Mouse (Mus musculus) megakaryocyte-erythroid progenitor cell, adult 5-6 weeks (primary cell): ENCODE data around the gene Nr1i2. TPM values are rescaled to one million over a fixed set of nuclear protein-coding genes. Genes with fewer than 3 reads are reported as not detected.
"Not testable (repeated sequence)": the region's sequence is repeated elsewhere in the genome, so short reads cannot be mapped to it uniquely, and the experiment has no call there.

Experiments used
- ATAC-seq: replicated peaks from 2 replicates; pipeline ENCODE4 v1.8.0; 2016; ENCODE audit warnings: mild to moderate bottlenecking, inconsistent platforms; ENCODE audit not compliant: severe bottlenecking, poor library complexity, low FRiP score, low TSS enrichment
- total RNA-seq, 2 experiments: library from RNA; stranded (forward) in 1 of 2; stranded (reverse) in 1 of 2; fragments of 200-1000, 215-1000 nt in 1 of 2; fragments of >200 nt in 1 of 2; fragmentation: Nextera tagmentation in 1 of 2; gene quantifications; 2 replicates each; pipeline ENCODE4 v1.2.3; 2014 to 2017

Nr1i2 gene
- total RNA-seq, 2 experiments from 2014 or later, result not detected

DNA sequence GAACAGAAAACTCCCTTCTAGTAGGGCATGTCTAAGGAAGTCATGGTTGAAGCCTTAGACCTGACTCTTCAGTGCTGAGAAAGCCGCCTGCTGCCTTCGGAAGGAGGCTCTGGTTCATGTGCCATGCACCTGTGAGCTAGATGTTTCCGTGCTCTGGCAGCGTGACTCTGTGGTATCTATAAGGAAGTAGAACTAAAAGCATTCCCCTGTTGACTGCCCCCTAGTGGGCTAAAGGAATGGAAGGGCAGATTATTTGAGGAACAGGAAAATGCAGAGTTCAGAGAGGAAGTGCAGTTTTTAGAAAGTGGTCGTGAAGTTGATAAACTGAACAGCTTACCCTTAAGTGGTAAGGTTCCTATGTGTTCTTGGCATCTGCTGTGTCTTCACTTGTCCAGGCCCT is 54.9 kb downstream of the Nr1i2 start:
- ATAC-seq, result peak; percentile 82

DNA sequence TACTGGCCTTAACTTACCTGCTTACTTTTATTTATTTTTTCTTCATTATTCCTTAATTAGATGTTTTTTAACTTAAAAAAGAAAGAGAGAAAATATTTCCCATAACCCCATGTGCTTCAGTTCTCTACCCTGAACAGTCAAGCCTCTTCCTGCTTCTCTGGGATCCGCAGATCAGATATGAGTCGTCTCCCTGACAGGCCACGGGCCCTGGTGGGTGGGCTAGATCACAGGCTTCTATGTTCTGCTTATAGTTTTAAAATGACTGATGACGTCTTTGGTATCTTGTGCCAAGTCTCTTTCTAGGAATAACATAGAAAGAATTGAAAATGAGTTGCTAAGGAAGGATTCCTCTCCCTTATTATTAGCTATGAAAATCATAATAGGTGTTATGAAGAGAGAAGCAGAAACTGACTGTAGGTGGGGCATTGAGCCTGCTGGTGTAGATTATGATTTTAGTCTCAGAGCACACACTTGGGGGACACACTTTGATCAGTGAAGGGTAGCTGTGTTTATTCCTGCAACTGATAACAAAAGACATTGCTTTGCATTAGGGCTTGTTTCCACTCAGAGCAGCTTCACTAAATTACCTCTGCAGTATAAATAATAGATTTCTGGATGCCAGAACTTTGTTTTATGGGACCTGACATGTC is 57.6 kb downstream of the Nr1i2 start:
- peak; percentile 58; the same call in 1 of the 2 replicates for ATAC-seq

DNA sequence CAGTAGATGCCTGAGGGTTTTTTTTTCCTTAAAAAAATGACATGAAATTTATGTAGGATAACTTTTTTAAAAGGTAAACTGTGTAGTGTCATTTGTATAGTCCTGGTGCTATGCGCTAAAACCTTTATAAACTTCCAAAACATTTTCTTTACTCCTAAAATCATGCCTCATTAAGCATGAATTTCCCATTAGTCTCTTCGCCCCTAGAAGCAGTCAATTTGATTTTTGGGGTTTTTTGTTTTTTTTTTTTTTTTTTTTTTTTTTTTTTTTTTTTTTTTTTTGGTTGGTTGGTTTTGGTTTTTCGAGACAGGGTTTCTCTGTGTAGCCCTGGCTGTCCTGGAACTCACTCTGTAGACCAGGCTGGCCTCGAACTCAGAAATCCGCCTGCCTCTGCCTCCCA is 72.1 kb downstream of the Nr1i2 start:
- ATAC-seq, result not testable (repeated sequence)

DNA sequence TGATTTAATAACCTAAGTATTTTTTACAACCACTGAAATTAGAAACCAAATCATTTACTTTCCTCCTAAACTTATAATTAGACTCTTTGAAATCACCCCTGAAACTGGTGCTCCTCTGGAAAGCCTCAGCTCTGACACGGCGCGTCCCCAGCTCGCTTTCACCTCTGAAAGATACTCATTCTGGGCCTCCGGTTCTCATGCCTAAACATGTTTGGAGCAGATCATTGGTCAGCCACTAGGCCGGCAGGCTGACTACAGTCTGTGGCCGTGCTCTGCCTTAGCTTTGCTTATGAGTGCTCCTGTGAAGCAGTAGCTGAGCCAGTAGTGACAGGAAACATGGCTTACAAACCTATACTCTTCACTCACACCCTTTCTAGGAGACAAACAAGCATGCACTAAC is 89.4 kb downstream of the Nr1i2 start:
- ATAC-seq, result no peak

Other genes with a start within 250 kb of the Nr1i2 start
- 34.1 and 54.9 TPM in 2 replicates for gene Gsk3b, start 205.8 kb downstream of the Nr1i2 start, total RNA-seq (2014; fragmentation: Nextera tagmentation)
- gene Gsk3b, start 205.8 kb downstream of the Nr1i2 start, total RNA-seq (2017), result 31.8 and 44.1 TPM in 2 replicates
- gene Maats1, start 47.3 kb upstream of the Nr1i2 start, total RNA-seq (2014; fragmentation: Nextera tagmentation), result not detected in 2 replicates
- 0.04 and 0.66 TPM in 2 replicates for gene Maats1, start 47.3 kb upstream of the Nr1i2 start, total RNA-seq (2017)
- 228 and 369 TPM in 2 replicates for gene Cox17, start 52.2 kb upstream of the Nr1i2 start, total RNA-seq (2014; fragmentation: Nextera tagmentation)
- 465 and 506 TPM in 2 replicates for gene Cox17, start 52.2 kb upstream of the Nr1i2 start, total RNA-seq (2017)
- not detected in 2 replicates for gene Gm21987, start 52.2 kb upstream of the Nr1i2 start, total RNA-seq (2014; fragmentation: Nextera tagmentation)
- gene Gm21987, start 52.2 kb upstream of the Nr1i2 start, total RNA-seq (2017), result not detected in 2 replicates
- gene Popdc2, start 67.4 kb upstream of the Nr1i2 start, total RNA-seq (2014; fragmentation: Nextera tagmentation), result 10.0 and 10.1 TPM in 2 replicates
- gene Popdc2, start 67.4 kb upstream of the Nr1i2 start, total RNA-seq (2017), result 3.1 TPM in 1 of 2 replicates, not detected in the other
- gene Pla1a, start 138.3 kb upstream of the Nr1i2 start, total RNA-seq (2014; fragmentation: Nextera tagmentation), result not detected in 2 replicates
- gene Pla1a, start 138.3 kb upstream of the Nr1i2 start, total RNA-seq (2017), result not detected in 2 replicates
- gene Adprh, start 157.9 kb upstream of the Nr1i2 start, total RNA-seq (2014; fragmentation: Nextera tagmentation), result 27.4 and 31.6 TPM in 2 replicates
- 8.6 TPM in 2 replicates for gene Adprh, start 157.9 kb upstream of the Nr1i2 start, total RNA-seq (2017)
- gene Cd80, start 160.7 kb upstream of the Nr1i2 start, total RNA-seq (2014; fragmentation: Nextera tagmentation), result not detected in 2 replicates
- not detected in 2 replicates for gene Cd80, start 160.7 kb upstream of the Nr1i2 start, total RNA-seq (2017)
- gene Timmdc1, start 227.8 kb upstream of the Nr1i2 start, total RNA-seq (2014; fragmentation: Nextera tagmentation), result 22.1 and 23.3 TPM in 2 replicates
- 32.0 and 33.0 TPM in 2 replicates for gene Timmdc1, start 227.8 kb upstream of the Nr1i2 start, total RNA-seq (2017)